Mouse (Mus musculus) adrenal gland, postnatal 25 days (tissue): Measurements from ENCODE around the gene Rs1. TPM values are rescaled to one million over a fixed set of nuclear protein-coding genes. Genes with fewer than 3 reads are reported as not detected.
"Not testable (repeated sequence)": the region's sequence is repeated elsewhere in the genome, so short reads cannot be mapped to it uniquely, and the experiment has no call there.

Experiments used
- DNase-seq: peaks from one replicate; pipeline ENCODE4 v3.0.0; 2021; ENCODE audit warnings: mixed read lengths
- long read RNA-seq: library from polyadenylated mRNA; stranded (forward); transcript quantifications from one replicate; pipeline ENCODE4 v2.0.0, GENCODE M21; 2021
- total RNA-seq: library from RNA; stranded (reverse); gene quantifications from 2 replicates; pipeline ENCODE4 v1.2.3, GENCODE M21; 2021

The Rs1 gene
- 0.15 TPM in 1 of 2 replicates, not detected in the other for total RNA-seq
- long read RNA-seq, result 0 reads

- DNase-seq, result no peak
These were observed at the start of gene Rs1 for GRCm38 (mm10) chrX:160767713-160768112. Gene Rs1 (plus strand): TSS chrX:160768013.

- no peak for DNase-seq
These were observed 32.2 kb upstream of the Rs1 start, which contains the start of gene Ppef1 for GRCm38 (mm10) chrX:160735650-160736049. Gene Ppef1 (minus strand): TSS chrX:160735765.

- DNase-seq, result no peak
These were observed 22.4 kb upstream of the Rs1 start for GRCm38 (mm10) chrX:160745399-160745798.

GRCm38 (mm10) chrX:160748653-160749052 is 19.2 kb upstream of the Rs1 start:
- no peak for DNase-seq

GRCm38 (mm10) chrX:160750808-160751207 is 17.0 kb upstream of the Rs1 start:
- no peak for DNase-seq

GRCm38 (mm10) chrX:160765389-160766232 is 2.2 kb upstream of the Rs1 start:
- DNase-seq, result peak; percentile 86

- no peak for DNase-seq
These were observed 1.6 kb upstream of the Rs1 start for GRCm38 (mm10) chrX:160766233-160766616.

- DNase-seq, result not testable (repeated sequence)
These were observed 1.8 kb downstream of the Rs1 start for GRCm38 (mm10) chrX:160769622-160770021.

- DNase-seq, result no peak
These were observed 5.2 kb downstream of the Rs1 start for GRCm38 (mm10) chrX:160773033-160773432.

- DNase-seq, result no peak
These were observed 14.5 kb downstream of the Rs1 start for GRCm38 (mm10) chrX:160782276-160782675.

GRCm38 (mm10) chrX:160794920-160795319 is 27.1 kb downstream of the Rs1 start:
- no peak for DNase-seq

- DNase-seq, result peak; percentile 20
These were observed 36.8 kb downstream of the Rs1 start for GRCm38 (mm10) chrX:160804409-160805150.

GRCm38 (mm10) chrX:160808226-160808625 is 40.4 kb downstream of the Rs1 start:
- DNase-seq, result no peak

Other genes starting within 250 kb of the Rs1 start
- not detected in 2 replicates for gene Ppef1, start 32.2 kb upstream of the Rs1 start, total RNA-seq
- gene Gja6, start 139.0 kb downstream of the Rs1 start, total RNA-seq, result 0.76 and 0.82 TPM in 2 replicates
- gene Cdkl5, start 226.7 kb downstream of the Rs1 start, total RNA-seq, result 18.3 and 19.2 TPM in 2 replicates